Mouse (Mus musculus) liver, embryonic 14.5 days (tissue): ENCODE measurements around the gene Fbxl5. TPM values are rescaled to one million over a fixed set of nuclear protein-coding genes. Genes with fewer than 3 reads are reported as not detected.

ENCODE experiments used
- ATAC-seq: fragments of 200-750 bp; cut with Nextera tagmentation; 2 replicates; pipeline ENCODE4 v1.8.0; 2017; ENCODE audit warnings: moderate number of reproducible peaks, mild to moderate bottlenecking, moderate library complexity; ENCODE audit not compliant: insufficient read depth
- DNase-seq, 3 experiments: peaks; one replicate each; pipeline ENCODE4 v3.0.0-alpha.2; 2012 to 2013; ENCODE audit warnings: low read depth in 3 of 3, low spot score in 3 of 3
- H3K27ac ChIP-seq: fragments of 300-500 bp; sonication (generic); 2 replicates; pipeline ENCODE4 v1.5.1; 2014; ENCODE audit warnings: moderate library complexity, mild to moderate bottlenecking, control low read depth, inconsistent platforms
- H3K27me3 ChIP-seq: fragments of 300-500 bp; sonication (generic); 2 replicates; pipeline ENCODE4 v1.6.1; 2014; ENCODE audit warnings: mild to moderate bottlenecking, low read length, moderate library complexity; ENCODE audit not compliant: control insufficient read depth, insufficient read depth
- H3K36me3 ChIP-seq: fragments of 300-500 bp; sonication (generic); replicated peaks from 2 replicates; pipeline ENCODE4 v1.6.1; 2014; ENCODE audit warnings: low read depth; ENCODE audit not compliant: control insufficient read depth, insufficient read depth
- H3K4me1 ChIP-seq, 2 experiments: fragments of 200-500 bp in 1 of 2; fragments of 300-500 bp in 1 of 2; sonication (generic) in 1 of 2; replicated peaks; 2 replicates each; pipeline ENCODE4 v1.6.1; 2012 to 2014; ENCODE audit warnings: antibody characterized with exemption in 1 of 2, inconsistent platforms in 1 of 2, low read length in 1 of 2; ENCODE audit not compliant: control insufficient read depth in 2 of 2, insufficient read depth in 2 of 2
- H3K4me2 ChIP-seq: fragments of 300-500 bp; sonication (generic); 2 replicates; pipeline ENCODE4 v1.6.1; 2014; ENCODE audit warnings: low read depth, mild to moderate bottlenecking, control low read depth, moderate library complexity
- H3K4me3 ChIP-seq, 2 experiments: fragments of 200-500 bp in 1 of 2; fragments of 300-500 bp in 1 of 2; sonication (generic) in 1 of 2; 2 replicates each; pipeline ENCODE4 v1.5.1; 2012 to 2014; ENCODE audit warnings: low read depth in 2 of 2, low read length in 2 of 2, mild to moderate bottlenecking in 2 of 2, control low read depth in 1 of 2, inconsistent platforms in 1 of 2, moderate library complexity in 1 of 2; ENCODE audit not compliant: insufficient read depth in 1 of 2
- H3K9ac ChIP-seq: fragments of 300-500 bp; sonication (generic); replicated peaks from 2 replicates; pipeline ENCODE4 v1.6.1; 2014; ENCODE audit warnings: mild to moderate bottlenecking, control low read depth, moderate library complexity
- H3K9me3 ChIP-seq: fragments of 300-500 bp; sonication (generic); 2 replicates; pipeline ENCODE4 v1.6.1; 2016; ENCODE audit warnings: low read length, mixed read lengths; ENCODE audit not compliant: control insufficient read depth
- CTCF ChIP-seq: IDR thresholded peaks from 2 replicates; pipeline ENCODE4 v1.5.1; 2016; ENCODE audit warnings: antibody characterized with exemption, low read depth, control low read depth
- EP300 ChIP-seq: IDR thresholded peaks from 2 replicates; pipeline ENCODE4 v1.6.1; 2016; ENCODE audit warnings: antibody characterized with exemption, low read depth
- WGBS: fragments of 180-500 bp; shearing (Covaris S2); extraction: QIAGEN DNeasy Blood & Tissue Kit; methylation state at CpG from one replicate; pipeline ENCODE4 v1.1.7; 2014; ENCODE audit not compliant: insufficient replicate concordance; 5-methylcytosine and 5-hydroxymethylcytosine counted together
- polyA plus RNA-seq, 2 experiments: library from polyadenylated mRNA; depleted of rRNA in 1 of 2; stranded (reverse) in 1 of 2; unstranded in 1 of 2; fragments of >200 nt; fragmentation: Nextera tagmentation in 1 of 2; extraction: Ambion mirVana in 1 of 2; gene quantifications; 2 replicates each; pipeline versions ENCODE4 v1.2.1 to v1.2.3; 2012 to 2014

Fbxl5 gene
- polyA plus RNA-seq, 2 experiments: 10.3 to 21.5 TPM

DNA sequence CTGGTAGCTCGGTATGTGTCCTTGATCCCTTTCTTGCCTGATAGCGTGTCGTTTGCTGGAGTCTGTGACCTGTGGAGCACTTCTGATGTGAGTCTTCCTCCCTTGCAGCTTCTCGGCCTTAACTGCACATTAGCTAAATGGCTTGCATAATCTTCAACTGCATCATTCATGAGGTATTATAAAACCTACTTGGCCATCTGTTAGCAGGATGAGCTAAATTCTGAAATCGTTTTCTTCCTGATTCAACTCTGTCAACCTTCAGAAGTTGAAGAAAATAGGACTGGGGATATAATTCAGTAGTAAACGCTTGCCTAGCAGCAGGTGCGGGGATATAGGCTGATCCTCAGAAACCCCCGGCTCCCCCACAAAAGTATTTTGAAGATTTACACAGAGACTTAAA, 89.1 kb downstream of the Fbxl5 start:
- H3K9ac ChIP-seq: no peak overlapping the region
- H3K4me2 ChIP-seq: no peak overlapping the region
- 71% methylated on average over 8 of the region's 8 CpGs for WGBS
- no peak for DNase-seq
- no peaks in the 10 kb centered on the region for H3K27me3 ChIP-seq
- no peaks in the 10 kb centered on the region for H3K4me1 ChIP-seq
- H3K27ac ChIP-seq: no peak overlapping the region
- no peaks in the 10 kb centered on the region for H3K9me3 ChIP-seq
- H3K4me3 ChIP-seq: no peak overlapping the region
- TF ChIP-seq CTCF (no peak), EP300 (no peak)
- ATAC-seq: no peak
- no peaks in the 10 kb centered on the region for H3K36me3 ChIP-seq

DNA sequence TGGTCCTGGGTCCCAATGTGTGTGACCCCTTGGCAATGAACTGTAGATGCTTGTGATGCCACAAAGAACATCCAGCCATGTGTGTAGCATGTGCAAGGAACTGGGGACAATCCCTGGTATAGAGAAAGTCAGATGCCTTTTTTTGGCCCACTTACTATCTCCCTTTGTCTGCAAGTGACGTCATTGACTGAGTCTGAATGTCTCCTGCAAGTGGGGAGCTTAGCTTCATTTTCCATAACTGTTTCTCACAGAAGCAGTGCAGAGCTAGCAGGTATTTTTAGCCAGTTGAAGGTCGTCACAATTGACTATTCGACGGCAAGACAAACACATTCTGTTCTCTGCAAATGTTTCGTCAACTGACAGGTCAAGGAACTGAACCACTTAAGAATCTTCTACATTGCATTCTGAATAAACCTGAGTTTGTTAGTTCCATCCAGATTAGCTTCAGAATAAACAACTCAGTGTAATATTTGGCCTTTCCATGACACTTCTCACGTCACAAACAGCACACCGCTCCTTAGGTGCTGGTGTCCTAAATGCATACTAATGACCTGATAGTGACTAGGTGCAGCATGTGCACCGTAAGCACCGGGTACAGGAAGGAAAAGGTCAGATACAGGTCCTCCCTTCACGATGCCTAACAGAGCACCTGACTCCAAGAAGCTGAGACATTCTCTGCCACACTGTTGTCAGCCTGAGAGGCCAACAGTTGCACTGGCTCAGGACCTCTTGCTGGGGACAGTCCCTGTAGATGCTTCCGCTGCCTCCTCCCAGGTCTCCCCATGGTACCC, 92.9 kb downstream of the Fbxl5 start:
- no peaks in the 10 kb centered on the region for H3K36me3 ChIP-seq
- ATAC-seq: no peak
- no peaks in the 10 kb centered on the region for H3K9me3 ChIP-seq
- H3K27ac ChIP-seq: no peak overlapping the region
- H3K4me2 ChIP-seq: no peak overlapping the region
- no peak for TF ChIP-seq EP300
- TF ChIP-seq CTCF: no peak
- no peak overlapping the region for H3K9ac ChIP-seq
- 65% methylated on average over 11 of the region's 11 CpGs for whole genome bisulfite sequencing
- no peak for DNase-seq
- H3K4me3 ChIP-seq: no peak overlapping the region
- no peaks in the 10 kb centered on the region for H3K27me3 ChIP-seq
- no peaks in the 10 kb centered on the region for H3K4me1 ChIP-seq

DNA sequence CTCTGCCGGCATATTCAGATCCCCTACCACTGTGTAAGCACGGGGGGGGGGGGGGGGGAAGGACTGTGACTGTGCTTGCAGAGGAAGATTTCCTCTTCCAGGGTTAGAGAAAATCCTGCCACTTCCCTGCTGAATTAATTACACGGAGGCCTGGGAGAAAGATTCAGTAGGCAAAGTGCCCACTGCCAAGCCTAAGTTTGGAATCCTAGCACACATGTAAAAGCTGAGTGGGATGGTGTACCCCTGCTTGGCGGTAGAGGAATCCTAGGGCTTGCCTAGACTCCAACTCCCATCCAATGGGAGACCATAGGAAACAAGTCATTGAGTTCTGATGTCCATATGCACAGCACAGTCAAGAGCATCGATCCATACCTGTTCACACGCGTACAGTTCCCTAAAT, 97.6 kb downstream of the Fbxl5 start:
- H3K4me2 ChIP-seq: no peak overlapping the region
- TF ChIP-seq CTCF (no peak), EP300 (no peak)
- 70% methylated on average over 7 of the region's 7 CpGs for WGBS

DNA sequence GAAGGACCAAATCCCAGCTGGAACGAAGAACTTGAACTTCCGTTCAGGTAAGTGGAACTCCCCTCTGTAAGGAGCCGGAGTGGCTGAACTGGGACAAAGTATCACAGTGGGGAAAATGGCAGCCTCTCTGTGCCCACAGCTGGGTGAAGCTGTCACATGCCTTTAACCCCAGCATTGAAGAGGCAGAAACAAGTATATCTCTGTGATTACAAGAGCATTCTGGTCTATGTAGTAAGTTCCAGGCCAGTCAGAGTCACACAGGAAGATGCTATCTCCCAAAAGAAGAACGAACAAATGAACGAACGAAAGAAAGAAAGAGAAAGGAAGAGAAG, 99.0 kb downstream of the Fbxl5 start:
- WGBS: 71% methylated on average over 6 of the region's 6 CpGs
- no peaks in the 10 kb centered on the region for H3K36me3 ChIP-seq
- H3K9me3 ChIP-seq: no peaks in the 10 kb centered on the region
- no peak for DNase-seq
- no peak overlapping the region for H3K4me2 ChIP-seq
- H3K4me3 ChIP-seq: no peak overlapping the region
- H3K27me3 ChIP-seq: no peaks in the 10 kb centered on the region
- ATAC-seq: no peak
- H3K9ac ChIP-seq: no peak overlapping the region
- TF ChIP-seq EP300: no peak
- TF ChIP-seq CTCF: no peak
- H3K4me1 ChIP-seq: no peaks in the 10 kb centered on the region
- H3K27ac ChIP-seq: no peak overlapping the region

More for the DNA sequence above, 97.6 kb downstream of the Fbxl5 start:
- H3K4me3 ChIP-seq: no peak overlapping the region
- no peaks in the 10 kb centered on the region for H3K9me3 ChIP-seq
- no peak overlapping the region for H3K9ac ChIP-seq
- H3K4me1 ChIP-seq: no peaks in the 10 kb centered on the region
- ATAC-seq (no peak), DNase-seq (no peak)
- no peak overlapping the region for H3K27ac ChIP-seq
- no peaks in the 10 kb centered on the region for H3K27me3 ChIP-seq
- no peaks in the 10 kb centered on the region for H3K36me3 ChIP-seq

DNA sequence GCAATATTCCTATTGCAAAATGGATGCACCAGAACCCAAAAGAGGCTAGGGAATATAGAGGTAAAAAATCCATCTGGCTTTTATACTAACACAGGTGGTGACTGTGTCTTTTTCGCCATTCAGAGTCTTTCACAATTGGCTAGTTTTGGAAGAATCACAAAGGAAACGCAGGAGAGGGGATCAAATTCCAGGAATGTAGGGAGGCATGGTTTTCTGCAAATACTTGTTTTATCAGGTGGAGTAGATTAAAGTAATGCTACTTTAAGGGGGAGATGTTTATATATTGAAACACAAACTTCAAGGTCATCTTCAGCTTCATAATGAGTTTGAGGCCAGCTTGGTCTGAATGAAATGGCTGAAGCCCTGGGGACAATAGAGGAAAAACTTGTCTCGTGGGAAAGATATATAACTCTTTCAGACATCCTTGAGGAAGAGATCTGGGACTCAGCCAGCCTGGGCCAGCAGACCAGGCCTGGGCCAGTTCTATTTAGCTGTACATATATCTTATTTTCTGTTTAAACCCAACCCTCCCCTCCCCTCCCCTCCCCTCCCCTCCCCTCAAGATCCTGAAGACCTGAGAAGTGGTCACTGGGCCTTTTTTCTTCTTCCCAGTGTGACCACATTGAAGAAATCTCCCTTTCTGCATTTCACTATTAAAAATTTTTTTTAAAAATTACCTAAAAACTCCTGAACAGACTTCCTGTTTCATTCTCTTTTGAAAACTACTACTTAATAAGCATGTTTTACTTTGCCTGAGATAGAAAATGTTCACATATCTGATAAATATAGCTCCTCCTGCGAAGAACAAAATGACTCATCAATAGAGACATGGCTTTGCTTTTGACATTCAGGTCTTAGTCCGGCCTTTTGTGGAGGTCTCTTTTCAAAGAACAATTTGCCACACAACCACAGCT, 99.6 kb downstream of the Fbxl5 start:
- WGBS: 57% methylated on average over 5 of the region's 5 CpGs
- Histone ChIP-seq H3K9me3 (no peaks in the 10 kb centered on the region), H3K36me3 (no peaks in the 10 kb centered on the region), H3K27ac (no peak overlapping the region), H3K27me3 (no peaks in the 10 kb centered on the region), H3K4me3 (no peak overlapping the region), H3K4me2 (no peak overlapping the region), H3K9ac (no peak overlapping the region), H3K4me1 (no peaks in the 10 kb centered on the region)
- ATAC-seq: no peak
- DNase-seq: no peak
- TF ChIP-seq CTCF (no peak), EP300 (no peak)
